Mouse (Mus musculus) megakaryocyte-erythroid progenitor cell, adult 5 weeks (primary cell): Measurements from ENCODE around the gene Casp9. TPM values are rescaled to one million over a fixed set of nuclear protein-coding genes. Genes with fewer than 3 reads are reported as not detected.

Experiments used
- polyA plus RNA-seq: library from polyadenylated mRNA; stranded (reverse); fragments of >175 nt; gene quantifications from 2 replicates; pipeline ENCODE4 v1.2.3, GENCODE M21; 2012

Casp9 gene
- polyA plus RNA-seq: 13.0 and 16.1 TPM in 2 replicates

DNA sequence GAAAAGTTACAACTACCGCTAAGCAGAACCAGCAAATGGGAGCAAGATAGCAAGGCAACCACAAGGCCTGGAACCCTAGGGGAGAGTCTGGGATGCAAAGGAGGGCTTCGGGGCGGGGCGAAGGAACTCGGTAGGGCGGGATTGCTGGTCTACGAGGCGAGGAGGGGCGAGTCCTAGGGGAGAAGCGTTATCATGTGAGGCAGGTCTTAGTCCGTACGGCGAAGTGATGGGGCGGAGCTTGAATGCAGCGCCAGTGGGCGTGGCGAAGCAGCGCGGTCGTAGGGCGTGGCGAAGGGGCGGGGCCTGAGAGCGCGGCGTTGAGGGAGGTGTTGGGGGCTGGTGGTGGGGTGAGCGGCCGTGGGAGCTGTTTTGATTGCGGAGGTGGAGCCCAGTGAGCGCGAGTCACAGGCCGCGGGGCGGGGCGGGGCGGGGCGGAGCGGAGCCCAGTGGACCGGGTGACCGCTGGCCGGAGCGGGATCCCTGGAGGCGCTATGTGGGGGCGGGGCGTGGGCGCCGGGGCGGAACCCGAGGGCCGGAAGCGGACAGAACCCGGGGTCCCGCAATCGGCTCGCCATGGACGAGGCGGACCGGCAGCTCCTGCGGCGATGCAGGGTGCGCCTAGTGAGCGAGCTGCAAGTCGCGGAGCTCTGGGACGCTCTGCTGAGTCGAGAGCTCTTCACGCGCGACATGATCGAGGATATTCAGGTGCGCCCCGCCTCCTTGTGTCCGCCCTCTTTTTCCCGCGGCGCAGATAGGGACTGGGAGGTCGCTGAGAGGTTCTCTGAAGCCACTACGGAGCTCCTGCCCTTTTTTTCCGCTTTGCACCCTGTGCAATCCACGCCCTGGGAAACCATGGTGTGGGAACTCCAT, at the start of gene Casp9:
TSS of gene Casp9 (plus strand) at position 331 of the 870 bp plus-strand sequence.

DNA sequence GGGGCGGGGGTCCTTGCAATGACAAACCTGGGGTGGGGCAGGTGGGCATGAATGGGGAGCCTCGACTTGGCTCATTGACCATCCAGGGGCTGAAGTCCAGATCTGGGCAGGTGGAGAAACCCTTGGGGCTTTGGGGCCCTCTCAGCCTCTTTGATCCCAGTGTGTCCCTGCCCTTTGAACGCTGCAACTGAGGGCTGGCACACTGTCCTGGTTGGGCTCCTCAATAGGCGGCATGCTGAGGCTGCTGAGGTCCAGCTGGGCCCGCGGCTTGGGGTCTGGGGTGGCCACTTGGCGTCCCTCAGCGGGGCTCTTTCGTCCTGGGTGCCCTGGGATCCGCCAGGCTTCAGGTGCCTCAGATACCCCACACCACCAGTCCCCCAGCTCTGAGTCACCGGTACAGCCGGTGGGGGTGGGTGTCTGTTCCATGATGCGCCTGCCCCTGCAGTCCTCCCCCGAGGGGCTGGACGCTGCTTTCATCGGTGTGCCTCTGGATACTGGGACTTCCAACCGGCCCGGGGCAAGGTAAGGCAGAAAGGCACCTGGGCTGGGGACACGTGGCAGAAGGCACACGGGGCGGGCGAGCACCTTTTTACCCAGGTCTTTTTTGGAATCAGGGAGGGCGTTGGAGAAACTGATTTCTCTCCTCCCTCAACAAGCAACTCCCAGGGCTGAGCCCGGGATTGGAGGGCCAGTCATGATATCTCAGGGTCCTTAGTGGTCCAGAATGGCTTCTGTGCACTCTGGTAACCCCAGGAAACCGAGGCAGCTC, 46.6 kb upstream of the Casp9 start, which contains the start of gene Agmat:
TSS of gene Agmat (plus strand) at position 95 of the 769 bp plus-strand sequence.

DNA sequence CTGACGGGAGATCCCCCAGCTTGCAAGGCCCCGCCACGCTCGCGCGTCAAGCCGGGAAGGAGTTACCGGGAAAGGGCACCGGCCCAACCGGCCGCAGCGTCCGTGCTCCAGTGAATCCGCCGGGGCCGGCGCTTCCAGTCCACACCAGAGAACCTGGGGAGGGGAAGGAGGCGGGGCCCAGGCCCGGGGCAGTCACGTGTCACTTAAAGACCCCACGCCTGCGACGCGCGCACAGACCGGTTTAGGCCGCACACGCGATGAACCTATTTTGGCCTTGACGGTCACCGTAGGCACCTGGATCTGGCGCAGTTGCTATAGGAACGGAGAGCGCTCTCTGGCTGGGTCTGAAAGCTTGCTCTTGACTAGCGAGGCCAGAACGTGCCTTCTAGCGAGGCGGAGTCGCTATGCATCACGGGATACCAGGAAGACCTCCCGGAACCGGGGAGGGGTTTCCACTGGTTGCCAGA, 2.9 kb upstream of the Casp9 start, which contains the start of gene Dnajc16:
TSS of gene Dnajc16 (minus strand) at position 408 of the 467 bp plus-strand sequence.

DNA sequence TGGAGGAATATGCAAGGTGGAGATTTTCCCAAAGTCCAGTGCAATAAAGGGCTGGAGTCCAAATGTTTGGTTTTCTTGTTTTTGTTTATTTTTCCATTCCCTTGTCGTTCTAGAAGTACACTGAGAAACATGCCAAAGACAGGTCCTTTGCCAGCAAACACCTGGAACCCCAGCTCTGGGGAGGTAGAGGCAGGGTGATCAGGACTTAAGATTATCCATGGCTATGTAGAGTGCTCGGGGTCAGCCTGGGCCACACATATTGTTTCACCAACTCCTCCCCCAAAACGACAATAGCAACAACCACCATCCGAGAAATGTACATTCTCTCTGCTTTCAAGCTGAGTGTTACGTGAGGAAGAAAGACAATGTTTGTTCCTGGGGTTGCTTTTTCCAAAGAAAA, 32.6 kb downstream of the Casp9 start, which contains the start of gene Cela2a:
TSS of gene Cela2a (minus strand) at position 101 of the 400 bp plus-strand sequence.

DNA sequence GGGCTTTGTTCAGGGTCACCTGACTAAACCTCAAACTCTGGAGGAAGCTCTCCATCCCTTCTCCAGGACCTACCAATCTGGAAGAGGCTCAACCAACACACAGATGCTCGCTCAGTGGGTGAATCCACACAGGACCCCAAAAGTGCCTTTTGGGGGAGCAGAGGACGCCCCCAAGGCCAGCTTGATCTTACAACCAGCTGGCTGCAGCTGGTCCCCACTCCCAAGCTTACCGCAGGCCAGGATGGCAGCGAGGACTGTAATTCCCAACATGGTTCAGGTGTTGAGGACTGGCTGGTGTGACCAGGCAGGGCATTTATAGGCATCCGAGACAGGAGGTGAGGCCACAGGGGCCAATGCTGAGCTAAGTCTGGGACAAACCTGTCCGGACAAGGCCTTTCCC, 52.6 kb downstream of the Casp9 start, which contains the start of gene Ctrc:
TSS of gene Ctrc (minus strand) at position 361 of the 400 bp plus-strand sequence.

Other genes with a start within 250 kb of the Casp9 start
- 0.13 and 0.33 TPM in 2 replicates for gene Fblim1, start 187.5 kb upstream of the Casp9 start, polyA plus RNA-seq
- gene Tmem82, start 175.0 kb upstream of the Casp9 start, polyA plus RNA-seq: 1.8 TPM in 2 replicates
- 0.03 TPM in 1 of 2 replicates, not detected in the other for gene Slc25a34, start 169.8 kb upstream of the Casp9 start, polyA plus RNA-seq
- 42.1 and 42.7 TPM in 2 replicates for gene Plekhm2, start 128.7 kb upstream of the Casp9 start, polyA plus RNA-seq
- 2.7 and 2.8 TPM in 2 replicates for gene Rsc1a1, start 108.0 kb upstream of the Casp9 start, polyA plus RNA-seq
- 11.9 and 12.8 TPM in 2 replicates for gene Ddi2, start 70.2 kb upstream of the Casp9 start, polyA plus RNA-seq
- gene Agmat, start 46.9 kb upstream of the Casp9 start, polyA plus RNA-seq: 0.07 and 0.15 TPM in 2 replicates
- 1.7 and 1.8 TPM in 2 replicates for gene Dnajc16, start 2.7 kb upstream of the Casp9 start, polyA plus RNA-seq
- not detected in 2 replicates for gene Cela2a, start 32.5 kb downstream of the Casp9 start, polyA plus RNA-seq
- not detected in 2 replicates for gene Ctrc, start 52.7 kb downstream of the Casp9 start, polyA plus RNA-seq
- gene Efhd2, start 81.3 kb downstream of the Casp9 start, polyA plus RNA-seq: 100 and 107 TPM in 2 replicates
- gene Fhad1, start 221.5 kb downstream of the Casp9 start, polyA plus RNA-seq: 0.11 and 0.27 TPM in 2 replicates